Mouse (Mus musculus) ES-Bruce4 (cell line): ENCODE measurements around the gene Arl4d. TPM values are rescaled to one million over a fixed set of nuclear protein-coding genes. Genes with fewer than 3 reads are reported as not detected.

Experiments used
- H3K27ac ChIP-seq: 2 replicates; pipeline ENCODE4 v1.5.1; 2012; ENCODE audit warnings: low read length, inconsistent platforms; ENCODE audit not compliant: insufficient read depth
- H3K27me3 ChIP-seq: 2 replicates; pipeline ENCODE4 v1.6.1; 2012; ENCODE audit warnings: mild to moderate bottlenecking, low read length, inconsistent platforms; ENCODE audit not compliant: control insufficient read depth, poor library complexity, insufficient read depth, severe bottlenecking
- H3K36me3 ChIP-seq: 2 replicates; pipeline ENCODE4 v1.6.1; 2012; ENCODE audit warnings: inconsistent platforms, mild to moderate bottlenecking, low read length, moderate library complexity; ENCODE audit not compliant: control insufficient read depth, poor library complexity, insufficient read depth, severe bottlenecking
- H3K4me1 ChIP-seq: one replicate; pipeline ENCODE4 v1.8.1; 2011; ENCODE audit warnings: low read length; ENCODE audit not compliant: control insufficient read depth, insufficient read depth
- H3K4me3 ChIP-seq: 2 replicates; pipeline ENCODE4 v1.5.1; 2011; ENCODE audit warnings: low read depth, mild to moderate bottlenecking, low read length
- H3K9ac ChIP-seq: 2 replicates; pipeline ENCODE4 v1.6.1; 2012; ENCODE audit warnings: low read depth, mild to moderate bottlenecking, inconsistent platforms; ENCODE audit not compliant: poor library complexity, severe bottlenecking
- H3K9me3 ChIP-seq: replicated peaks from 2 replicates; pipeline ENCODE4 v1.6.1; 2012; ENCODE audit warnings: mild to moderate bottlenecking, low read length, inconsistent platforms; ENCODE audit not compliant: control insufficient read depth, poor library complexity, insufficient read depth, severe bottlenecking
- CTCF ChIP-seq: IDR thresholded peaks from one replicate; pipeline ENCODE4 v1.8.1; 2011; ENCODE audit warnings: low read depth, low read length
- EP300 ChIP-seq: IDR thresholded peaks from 2 replicates; pipeline ENCODE4 v1.6.1; 2011; ENCODE audit warnings: low read depth, low read length; ENCODE audit not compliant: insufficient read depth
- POLR2A ChIP-seq: IDR thresholded peaks from one replicate; pipeline ENCODE4 v1.8.1; 2011; ENCODE audit warnings: low read length; ENCODE audit not compliant: insufficient read depth
- polyA plus RNA-seq: library from polyadenylated mRNA; stranded (reverse); fragments of >200 nt; gene quantifications from 2 replicates; pipeline ENCODE4 v1.2.4, GENCODE M21; 2011; ENCODE audit warnings: low read depth; ENCODE audit not compliant: missing spikeins, insufficient read depth, insufficient read length

Arl4d gene
- polyA plus RNA-seq, 1 experiment: 5.1 TPM

- peaks cover 6% of the 10 kb centered on the region for H3K4me1 ChIP-seq
- TF ChIP-seq POLR2A (no peak), EP300 (no peak), CTCF (no peak)
- H3K36me3 ChIP-seq: no peaks in the 10 kb centered on the region
- H3K27ac ChIP-seq: no peak overlapping the region
- H3K9ac ChIP-seq: no peak overlapping the region
- no peaks in the 10 kb centered on the region for H3K9me3 ChIP-seq
- no peaks in the 10 kb centered on the region for H3K27me3 ChIP-seq
- no peak overlapping the region for H3K4me3 ChIP-seq
Observed at GRCm38 (mm10) chr11:101681968-101682367, 16.6 kb downstream of the Arl4d start.

- no peak overlapping the region for H3K27ac ChIP-seq
- H3K9ac ChIP-seq: no peak overlapping the region
- H3K4me3 ChIP-seq: no peak overlapping the region
- peaks cover 6% of the 10 kb centered on the region for H3K4me1 ChIP-seq
- H3K27me3 ChIP-seq: no peaks in the 10 kb centered on the region
- H3K9me3 ChIP-seq: no peaks in the 10 kb centered on the region
- TF ChIP-seq POLR2A: no peak
- TF ChIP-seq EP300: no peak
- TF ChIP-seq CTCF: no peak
- H3K36me3 ChIP-seq: no peaks in the 10 kb centered on the region
Observed at GRCm38 (mm10) chr11:101682410-101682960, 17.1 kb downstream of the Arl4d start.

GRCm38 (mm10) chr11:101687351-101688301, 22.3 kb downstream of the Arl4d start:
- no peak overlapping the region for H3K27ac ChIP-seq

GRCm38 (mm10) chr11:101689701-101690113, 24.4 kb downstream of the Arl4d start:
- H3K9me3 ChIP-seq: no peaks in the 10 kb centered on the region
- H3K4me1 ChIP-seq: no peaks in the 10 kb centered on the region
- no peak for TF ChIP-seq EP300
- no peak for TF ChIP-seq CTCF
- TF ChIP-seq POLR2A: no peak
- no peak overlapping the region for H3K9ac ChIP-seq
- H3K27me3 ChIP-seq: no peaks in the 10 kb centered on the region
- no peak overlapping the region for H3K27ac ChIP-seq
- no peaks in the 10 kb centered on the region for H3K36me3 ChIP-seq
- H3K4me3 ChIP-seq: no peak overlapping the region

More at GRCm38 (mm10) chr11:101687351-101688301, 22.3 kb downstream of the Arl4d start:
- Histone ChIP-seq H3K9me3 (no peaks in the 10 kb centered on the region), H3K36me3 (no peaks in the 10 kb centered on the region), H3K4me1 (peaks cover 2% of the 10 kb centered on the region), H3K27me3 (no peaks in the 10 kb centered on the region), H3K9ac (no peak overlapping the region), H3K4me3 (no peak overlapping the region)
- no peak for TF ChIP-seq POLR2A
- TF ChIP-seq EP300: no peak
- TF ChIP-seq CTCF: no peak

GRCm38 (mm10) chr11:101690326-101690725, 25.0 kb downstream of the Arl4d start:
- no peak overlapping the region for H3K9ac ChIP-seq
- H3K9me3 ChIP-seq: no peaks in the 10 kb centered on the region
- no peak overlapping the region for H3K27ac ChIP-seq
- H3K36me3 ChIP-seq: no peaks in the 10 kb centered on the region
- H3K4me3 ChIP-seq: no peak overlapping the region
- no peaks in the 10 kb centered on the region for H3K27me3 ChIP-seq
- H3K4me1 ChIP-seq: peaks cover 2% of the 10 kb centered on the region
- TF ChIP-seq POLR2A (no peak), EP300 (no peak), CTCF (no peak)
